ENCODE assay signal across 31 mouse cellular contexts in the genomic region with DNA sequence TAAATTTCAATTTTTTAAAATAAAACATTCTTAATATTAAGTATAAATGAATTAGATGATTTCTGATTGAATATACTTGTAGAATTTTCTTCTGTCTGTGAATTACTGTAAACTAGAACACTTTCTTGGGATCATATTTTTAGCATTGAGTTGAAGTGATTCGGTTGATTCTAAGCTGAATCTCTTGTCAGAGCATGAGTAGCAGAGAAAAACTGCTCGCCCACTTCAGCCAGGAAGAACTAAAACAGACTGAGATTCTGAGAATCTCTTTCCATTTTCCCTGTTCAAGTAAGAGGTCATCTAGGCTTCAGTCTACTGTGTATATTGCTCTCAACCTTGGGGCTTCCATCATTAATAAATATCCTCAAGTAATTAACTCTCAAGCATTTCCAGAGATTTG. TPM values are rescaled to one million over a fixed set of nuclear protein-coding genes. Genes with fewer than 3 reads are reported as not detected.
"Had no signal": no experiment of that assay in that cellular context is flagged by ENCODE, and none has a peak within 500 bp of the region (broad histone marks: within the 10 kb centered on the region; RNA-seq: fewer than 3 reads in every experiment).

No protein-coding gene starts in this region.

- ATAC-seq: hindbrain, embryonic 16.5 days; inflammation-experienced regulatory T-cells, adult 6 months; intestine, embryonic 15.5 days; intestine, postnatal 0 days had no signal

- H3K27ac ChIP-seq: heart, embryonic 10.5 days; hindbrain, embryonic 10.5 days; hindbrain, embryonic 12.5 days; hindbrain, embryonic 14.5 days; intestine, embryonic 15.5 days; layer of hippocampus, adult 2 months; left cerebral cortex, adult 2 months; limb, embryonic 10.5 days; limb, embryonic 12.5 days; liver, embryonic 13.5 days had no signal

- H3K4me3 ChIP-seq: heart, embryonic 10.5 days; heart, embryonic 12.5 days; hindbrain, embryonic 10.5 days; hindbrain, embryonic 12.5 days; intestine, embryonic 15.5 days; layer of hippocampus, adult 2 months; left cerebral cortex, adult 2 months; limb, embryonic 10.5 days; limb, embryonic 12.5 days; liver, embryonic 13.5 days had no signal

- H3K4me1 ChIP-seq: heart, embryonic 10.5 days; heart, embryonic 12.5 days; hindbrain, embryonic 10.5 days; hindbrain, embryonic 12.5 days; intestine, embryonic 15.5 days; limb, embryonic 10.5 days; limb, embryonic 12.5 days; liver, embryonic 13.5 days had no signal

- H3K36me3 ChIP-seq: heart, embryonic 10.5 days; heart, embryonic 12.5 days; hindbrain, embryonic 10.5 days; hindbrain, embryonic 12.5 days; intestine, embryonic 15.5 days; limb, embryonic 10.5 days; limb, embryonic 12.5 days; liver, embryonic 13.5 days had no signal

- DNase-seq: gastrocnemius, postnatal 14 days; gastrocnemius, postnatal 36 days; heart, adult 18-20 months; heart, postnatal 10 days; heart, postnatal 4 days; kidney, adult 18-20 months; kidney, adult 8-10 months; kidney, postnatal 10 days; kidney, postnatal 25 days; kidney, postnatal 4 days; liver; liver, embryonic 13.5 days had no signal

- H3K27me3 ChIP-seq: heart, embryonic 12.5 days; hindbrain, embryonic 12.5 days; intestine, embryonic 15.5 days; limb, embryonic 12.5 days; liver, embryonic 13.5 days had no signal

- H3K4me2 ChIP-seq: heart, embryonic 12.5 days; hindbrain, embryonic 12.5 days; hindbrain, embryonic 14.5 days; intestine, embryonic 15.5 days; limb, embryonic 12.5 days; liver, embryonic 11.5 days; liver, embryonic 13.5 days had no signal

- H3K9me3 ChIP-seq: heart, embryonic 10.5 days; heart, embryonic 12.5 days; hindbrain, embryonic 10.5 days; hindbrain, embryonic 12.5 days; intestine, embryonic 15.5 days; limb, embryonic 10.5 days; limb, embryonic 12.5 days; liver, embryonic 13.5 days had no signal

- H3K9ac ChIP-seq: heart, embryonic 12.5 days; hindbrain, embryonic 12.5 days; hindbrain, embryonic 14.5 days; intestine, embryonic 15.5 days; limb, embryonic 12.5 days; liver, embryonic 13.5 days had no signal

RNA-seq across cellular contexts. Expression of gene Klhl1, which starts 34.8 kb away (rescaled TPM):
- polyA plus RNA-seq: gonadal fat pad, adult 2 months; heart, embryonic 10.5 days; heart, embryonic 12.5 days; heart, embryonic 14.5 days; heart, embryonic 16.5 days; inflammation-experienced regulatory T-cells, adult 6 months; kidney, embryonic 14.5 days; kidney, embryonic 16.5 days; limb, embryonic 10.5 days; liver, embryonic 11.5 days; liver, embryonic 13.5 days had no signal
